Mouse (Mus musculus): ENCODE measurements around the gene Pofut1.

Pofut1 gene

GRCm38 (mm10) chr2:153241250-153242014 is at the start of gene Pofut1, which contains the start of gene Plagl2:
Gene Pofut1 (plus strand): TSS chr2:153241533.
Gene Plagl2 (minus strand): TSS chr2:153241426.
- peak; percentile 90 for ATAC-seq (ENCODE audit: low TSS enrichment)

GRCm38 (mm10) chr2:153194255-153194654 is 47.1 kb upstream of the Pofut1 start:
- no peak for ATAC-seq (ENCODE audit: low TSS enrichment)

DNA sequence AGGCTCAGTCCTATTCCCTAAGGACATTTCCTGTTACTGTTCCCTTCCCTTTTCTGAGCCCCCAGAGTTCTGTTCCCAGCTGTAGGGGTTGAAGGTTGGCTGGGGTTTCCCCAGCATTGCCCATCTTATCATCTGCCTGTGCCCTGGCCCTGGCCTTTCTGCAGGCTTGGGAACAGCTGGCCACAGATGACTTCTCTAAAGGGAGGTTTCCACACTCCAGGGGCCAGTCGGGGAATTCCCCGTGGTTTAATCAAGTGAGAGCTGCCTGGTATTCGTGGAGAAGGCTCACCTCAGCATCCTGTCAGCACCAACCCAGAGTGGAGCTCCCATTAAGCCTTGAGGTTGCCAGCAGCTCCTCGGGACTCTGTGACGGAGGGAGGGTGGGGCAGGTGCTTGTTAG is 42.8 kb upstream of the Pofut1 start:
- ATAC-seq (ENCODE audit: low TSS enrichment): no peak

DNA sequence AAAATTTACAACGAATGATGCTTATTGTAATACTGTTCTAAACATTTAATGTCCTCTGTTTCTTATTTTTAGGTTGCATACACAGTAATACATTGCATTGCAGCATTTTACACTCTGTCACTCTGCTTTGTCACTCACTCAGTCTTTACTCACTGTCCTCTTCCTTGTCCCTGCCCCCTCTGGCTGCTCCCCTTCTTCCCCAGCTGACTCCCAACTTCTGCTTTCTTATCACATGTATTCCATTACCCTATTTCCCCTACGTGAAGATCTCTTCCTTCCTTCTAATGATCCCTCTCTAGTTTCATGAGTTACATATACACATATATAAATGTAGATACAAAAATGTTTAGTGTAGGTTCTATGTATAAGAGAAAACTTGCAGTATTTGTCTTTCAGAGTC is 42.2 kb upstream of the Pofut1 start:
- ATAC-seq (ENCODE audit: low TSS enrichment): no peak

GRCm38 (mm10) chr2:153202766-153203165 is 38.6 kb upstream of the Pofut1 start:
- ATAC-seq (ENCODE audit: low TSS enrichment): no peak

GRCm38 (mm10) chr2:153208149-153208548 is 33.2 kb upstream of the Pofut1 start:
- no peak for ATAC-seq (ENCODE audit: low TSS enrichment)

- no peak for ATAC-seq (ENCODE audit: low TSS enrichment)
Observed at GRCm38 (mm10) chr2:153209286-153209685, 32.0 kb upstream of the Pofut1 start.

DNA sequence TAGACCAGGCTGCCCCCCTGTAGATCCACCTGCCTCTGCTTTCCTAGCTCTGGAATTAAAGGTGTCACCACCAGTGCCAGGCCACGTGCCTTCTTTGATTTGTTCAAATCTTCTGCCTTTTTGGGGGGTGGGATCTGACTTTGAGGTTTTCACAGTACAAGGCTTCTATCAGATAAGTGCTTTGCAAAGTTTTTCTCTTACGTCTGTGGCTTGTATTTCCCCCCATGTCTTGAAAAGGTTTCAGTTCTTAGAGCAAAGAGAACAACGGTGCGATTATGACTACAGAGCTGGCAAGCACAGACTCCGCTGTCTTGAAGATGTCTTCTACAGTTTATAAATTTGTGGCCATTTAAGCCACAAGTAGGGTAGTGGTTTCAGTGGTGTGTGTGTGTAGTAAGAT is 29.9 kb upstream of the Pofut1 start:
- ATAC-seq (ENCODE audit: low TSS enrichment): no peak

- ATAC-seq (ENCODE audit: low TSS enrichment): no peak
Observed at GRCm38 (mm10) chr2:153213351-153213750, 28.0 kb upstream of the Pofut1 start.

DNA sequence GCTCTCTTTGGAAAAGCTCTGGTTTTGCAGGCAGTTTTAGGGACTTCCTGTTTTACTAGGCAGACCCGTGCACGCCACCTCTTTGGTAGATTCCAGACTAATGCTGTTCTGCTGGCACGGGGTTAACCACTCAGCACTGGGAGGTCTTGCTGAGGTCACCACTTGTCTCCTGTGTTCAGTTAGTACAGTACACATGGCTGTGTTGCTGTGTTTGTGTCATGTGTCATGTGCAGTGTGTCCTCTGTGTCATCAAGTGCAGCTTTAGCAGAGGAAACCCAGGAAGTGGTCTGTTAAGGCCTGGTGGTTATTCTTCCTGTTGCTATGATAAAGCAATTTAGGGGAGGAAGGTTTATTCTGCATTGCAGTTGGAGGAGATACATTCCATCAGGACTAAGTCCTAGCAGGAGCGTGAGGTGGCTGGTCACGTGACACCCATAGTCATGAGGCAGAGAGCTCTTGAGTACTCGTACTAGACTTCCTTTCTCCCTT is 26.5 kb upstream of the Pofut1 start:
- no peak for ATAC-seq (ENCODE audit: low TSS enrichment)

DNA sequence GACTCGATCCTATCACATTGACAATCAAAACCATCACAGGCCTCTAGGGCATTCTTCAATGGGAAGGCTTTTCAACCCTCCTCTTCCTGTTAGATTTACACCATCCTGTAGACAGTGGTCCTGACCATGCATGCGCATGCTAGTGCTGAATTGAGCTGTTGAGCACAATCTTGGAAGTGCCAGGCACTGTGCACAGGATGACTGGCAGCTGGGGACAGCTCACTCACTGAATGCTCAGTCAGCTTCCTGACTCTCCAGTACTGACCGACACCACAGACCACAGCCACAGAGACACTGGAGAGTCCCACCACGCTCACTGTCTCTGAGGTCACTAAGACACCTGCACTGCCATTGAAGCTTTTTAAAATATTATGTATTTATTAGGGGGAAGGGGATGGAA is 25.9 kb upstream of the Pofut1 start:
- ATAC-seq (ENCODE audit: low TSS enrichment): no peak

DNA sequence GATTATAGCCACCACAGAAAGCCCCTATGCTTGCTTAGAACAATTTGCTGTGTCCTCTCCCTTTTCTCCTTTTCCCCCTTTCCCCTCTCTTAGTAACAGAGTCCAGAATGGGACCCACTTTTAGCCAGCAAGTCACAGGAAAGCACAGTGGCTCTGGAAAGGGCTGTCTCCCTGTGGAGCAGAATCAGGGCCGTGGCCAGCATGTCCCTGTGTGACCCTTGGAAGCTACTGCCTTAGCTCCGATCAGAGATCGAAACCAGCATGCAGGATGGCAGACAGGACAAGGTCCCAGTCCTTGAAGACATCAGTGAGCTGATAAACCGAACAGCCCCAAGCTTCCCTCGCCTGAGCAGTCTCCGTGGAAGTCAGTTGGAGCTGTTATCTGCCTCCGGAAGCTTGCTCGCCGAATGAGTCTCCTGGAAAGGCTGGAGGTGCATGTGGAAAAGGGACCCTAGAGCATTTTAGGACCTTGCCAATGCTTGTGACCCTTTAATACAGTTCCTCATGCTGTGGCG is 23.4 kb upstream of the Pofut1 start:
- ATAC-seq (ENCODE audit: low TSS enrichment): no peak

DNA sequence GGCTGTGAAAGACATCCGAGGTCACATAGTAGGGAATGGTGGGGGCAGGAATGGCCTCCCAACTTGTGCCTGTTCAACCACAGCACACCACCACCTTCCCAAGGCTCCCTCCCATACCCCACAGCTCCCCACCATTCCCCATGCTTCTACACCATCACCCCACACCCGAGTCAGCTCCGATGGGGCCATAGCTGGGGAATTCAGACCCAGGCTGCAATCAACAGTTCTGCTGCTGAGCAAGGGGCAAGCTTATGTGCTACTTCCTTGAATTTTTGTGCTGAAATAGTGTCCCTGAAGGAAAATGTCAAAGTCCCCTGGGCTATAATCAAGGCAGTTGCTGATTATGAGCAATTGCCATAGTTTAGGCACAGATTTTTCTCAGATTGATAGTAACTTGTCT is 22.8 kb upstream of the Pofut1 start:
- ATAC-seq (ENCODE audit: low TSS enrichment): no peak

GRCm38 (mm10) chr2:153221620-153222019 is 19.7 kb upstream of the Pofut1 start:
- no peak for ATAC-seq (ENCODE audit: low TSS enrichment)

GRCm38 (mm10) chr2:153222130-153222529 is 19.2 kb upstream of the Pofut1 start:
- ATAC-seq (ENCODE audit: low TSS enrichment): no peak

- ATAC-seq (ENCODE audit: low TSS enrichment): no peak
Observed at GRCm38 (mm10) chr2:153222566-153222965, 18.8 kb upstream of the Pofut1 start.

GRCm38 (mm10) chr2:153224946-153225594 is 16.3 kb upstream of the Pofut1 start, which contains the start of gene Tspyl3:
Gene Tspyl3 (minus strand): TSS chr2:153225441.
- peak; percentile 81 for ATAC-seq (ENCODE audit: low TSS enrichment)

DNA sequence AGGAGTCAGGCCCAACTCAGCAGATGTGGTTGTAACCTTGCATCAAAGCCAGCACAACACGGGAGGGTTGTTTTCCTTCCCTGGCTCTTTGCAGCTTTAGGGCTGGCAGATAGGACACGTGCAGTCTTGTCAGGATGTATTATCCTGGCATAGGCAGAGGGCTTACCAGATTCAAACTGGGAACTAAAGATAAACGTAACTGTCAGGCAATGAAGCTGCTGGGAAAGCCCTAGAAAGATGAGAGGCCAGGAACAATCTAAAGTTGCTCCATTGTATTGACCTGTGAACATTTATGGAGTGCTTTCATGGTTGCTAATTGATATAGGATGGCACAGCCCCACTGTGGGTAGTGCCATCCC is 15.8 kb upstream of the Pofut1 start:
- ATAC-seq (ENCODE audit: low TSS enrichment): peak; percentile 41

DNA sequence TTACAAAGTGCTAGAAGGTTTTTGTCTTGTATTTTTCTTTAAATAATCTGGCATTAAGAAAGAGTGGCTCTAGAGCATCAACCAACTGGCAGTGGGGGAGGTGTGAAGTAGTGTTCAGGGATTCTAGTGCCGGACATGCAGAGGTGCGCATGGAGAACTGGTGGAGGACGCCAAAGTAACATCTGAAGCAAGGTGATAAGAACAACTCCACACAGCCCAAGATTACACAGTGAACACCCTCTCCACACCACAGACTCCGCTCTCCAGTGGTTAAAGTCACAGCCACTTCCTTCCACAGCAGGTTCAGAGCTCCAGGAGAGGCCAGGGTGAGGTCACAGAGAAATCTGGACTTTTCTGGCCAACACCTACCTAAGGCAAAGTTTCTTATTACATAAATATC is 13.4 kb upstream of the Pofut1 start:
- no peak for ATAC-seq (ENCODE audit: low TSS enrichment)

- no peak for ATAC-seq (ENCODE audit: low TSS enrichment)
Observed at GRCm38 (mm10) chr2:153228523-153228922, 12.8 kb upstream of the Pofut1 start.

- ATAC-seq (ENCODE audit: low TSS enrichment): no peak
Observed at GRCm38 (mm10) chr2:153237193-153237592, 4.1 kb upstream of the Pofut1 start.

DNA sequence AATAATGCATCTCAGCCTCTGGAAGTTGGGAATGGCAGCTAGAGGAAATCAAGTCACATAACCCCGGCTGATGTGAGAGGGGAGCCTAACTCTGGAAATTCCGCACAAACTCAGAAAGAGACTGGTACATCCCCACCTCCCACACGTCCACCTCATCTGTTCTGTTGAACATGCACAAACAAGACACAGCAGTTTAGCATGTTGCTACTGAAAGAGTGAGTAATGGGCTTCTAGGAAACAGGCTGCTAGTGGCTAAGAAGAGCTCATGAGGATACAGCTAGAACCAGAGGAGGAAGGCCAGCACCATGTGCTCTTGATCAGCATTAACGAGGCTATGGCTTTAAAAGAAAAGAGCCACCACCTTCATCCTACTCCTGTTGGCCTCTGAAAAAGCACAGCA is 3.4 kb upstream of the Pofut1 start:
- ATAC-seq (ENCODE audit: low TSS enrichment): no peak

DNA sequence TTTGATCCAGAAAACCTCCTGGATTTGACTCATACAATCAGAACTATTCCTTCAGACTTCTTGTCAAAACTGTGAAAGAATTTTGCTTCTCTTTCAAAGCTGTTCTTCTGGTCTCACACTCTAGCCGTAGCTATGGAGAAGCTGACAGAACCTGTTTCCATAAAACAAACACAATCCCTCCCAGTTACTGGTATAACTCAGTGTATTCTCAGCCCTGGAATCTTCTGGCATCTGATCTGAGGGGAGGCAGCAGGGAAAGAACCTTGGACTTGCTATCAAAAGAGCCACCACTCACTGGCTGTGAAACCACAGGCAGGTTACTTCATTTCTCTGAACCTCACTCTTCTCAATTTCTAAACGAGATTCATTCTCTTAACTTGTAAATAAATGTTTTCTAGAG is 2.9 kb upstream of the Pofut1 start:
- no peak for ATAC-seq (ENCODE audit: low TSS enrichment)

All from frontal cortex, adult (tissue).